Mouse (Mus musculus): ENCODE measurements around the gene Cyp2t4. TPM values are rescaled to one million over a fixed set of nuclear protein-coding genes. Genes with fewer than 3 reads are reported as not detected.

Cyp2t4 gene
- polyA plus RNA-seq, 1 experiment from 2014 or later, result 0.33 TPM

- Histone ChIP-seq H3K4me2 (ENCODE audit: low read length) (peak overlapping the region; percentile 84), H3K27ac (ENCODE audit: low read length) (no peak overlapping the region; the same call in 1 of the 2 replicates), H3K36me3 (ENCODE audit: control insufficient read depth, insufficient read depth) (peaks cover 5% of the 10 kb centered on the region), H3K27me3 (replicated peaks; ENCODE audit: control insufficient read depth, insufficient read depth, low read length) (no peaks in the 10 kb centered on the region), H3K4me3 (replicated peaks; ENCODE audit: low read length) (peak overlapping the region; percentile 63), H3K9me3 (ENCODE audit: control insufficient read depth, low read length) (no peaks in the 10 kb centered on the region), H3K9ac (replicated peaks; ENCODE audit: low read depth, low read length) (peak overlapping the region; percentile 91), H3K4me1 (replicated peaks; ENCODE audit: control insufficient read depth, insufficient read depth, low read length) (peaks cover 63% of the 10 kb centered on the region)
- ATAC-seq, result no peak
- WGBS, result 63% methylated on average over 23 of the region's 23 CpGs
Observed at GRCm38 (mm10) chr7:27165007-27165655, 11.6 kb downstream of the Cyp2t4 start.

- under 1% methylated on average over 8 of the region's 8 CpGs for WGBS
- Histone ChIP-seq H3K27me3 (replicated peaks; ENCODE audit: control insufficient read depth, insufficient read depth, low read length) (no peaks in the 10 kb centered on the region), H3K9me3 (ENCODE audit: control insufficient read depth, low read length) (no peaks in the 10 kb centered on the region), H3K4me3 (replicated peaks; ENCODE audit: low read length) (peak overlapping the region; percentile 63), H3K27ac (ENCODE audit: low read length) (peak overlapping the region; percentile 98), H3K4me1 (replicated peaks; ENCODE audit: control insufficient read depth, insufficient read depth, low read length) (peaks cover 57% of the 10 kb centered on the region), H3K4me2 (ENCODE audit: low read length) (peak overlapping the region; percentile 84), H3K36me3 (ENCODE audit: control insufficient read depth, insufficient read depth) (peaks cover 5% of the 10 kb centered on the region), H3K9ac (replicated peaks; ENCODE audit: low read depth, low read length) (peak overlapping the region; percentile 91)
- peak; percentile 1 for ATAC-seq
Observed at GRCm38 (mm10) chr7:27165696-27166095, 12.2 kb downstream of the Cyp2t4 start.

- H3K36me3 ChIP-seq (ENCODE audit: control insufficient read depth, insufficient read depth), result peaks cover 7% of the 10 kb centered on the region
- no peaks in the 10 kb centered on the region for H3K27me3 ChIP-seq (replicated peaks; ENCODE audit: control insufficient read depth, insufficient read depth, low read length)
- peak overlapping the region; percentile 91 for H3K9ac ChIP-seq (replicated peaks; ENCODE audit: low read depth, low read length)
- H3K4me2 ChIP-seq (ENCODE audit: low read length), result peak overlapping the region; percentile 84
- peak; percentile 60 for ATAC-seq
- H3K9me3 ChIP-seq (ENCODE audit: control insufficient read depth, low read length), result no peaks in the 10 kb centered on the region
- peak overlapping the region; percentile 98 for H3K27ac ChIP-seq (ENCODE audit: low read length)
- peaks cover 52% of the 10 kb centered on the region for H3K4me1 ChIP-seq (replicated peaks; ENCODE audit: control insufficient read depth, insufficient read depth, low read length)
- WGBS, result under 1% methylated on average over 40 of the region's 43 CpGs
- H3K4me3 ChIP-seq (replicated peaks; ENCODE audit: low read length), result peak overlapping the region; percentile 63
Observed at GRCm38 (mm10) chr7:27166229-27166613, 12.7 kb downstream of the Cyp2t4 start.

- Histone ChIP-seq H3K9ac (replicated peaks; ENCODE audit: low read depth, low read length) (peak within 1 kb of the TSS; percentile 91), H3K27me3 (replicated peaks; ENCODE audit: control insufficient read depth, insufficient read depth, low read length) (no peaks in the 10 kb centered on the region), H3K9me3 (ENCODE audit: control insufficient read depth, low read length) (no peaks in the 10 kb centered on the region), H3K4me1 (replicated peaks; ENCODE audit: control insufficient read depth, insufficient read depth, low read length) (peaks cover 46% of the 10 kb centered on the region), H3K4me3 (replicated peaks; ENCODE audit: low read length) (peak within 1 kb of the TSS; percentile 63), H3K36me3 (ENCODE audit: control insufficient read depth, insufficient read depth) (peaks cover 3% of the 10 kb centered on the region; the same call in 1 of the 2 replicates), H3K27ac (ENCODE audit: low read length) (peak within 1 kb of the TSS; percentile 98), H3K4me2 (ENCODE audit: low read length) (peak within 1 kb of the TSS; percentile 84)
- WGBS, result 2% methylated on average over 61 of the region's 61 CpGs
- ATAC-seq, result peak; percentile 82
Observed at GRCm38 (mm10) chr7:27166614-27167474, 13.3 kb downstream of the Cyp2t4 start, which contains the start of gene Egln2. Egln2 (minus strand) TSS chr7:27166802.

GRCm38 (mm10) chr7:27167475-27168094 is 14.1 kb downstream of the Cyp2t4 start:
- Histone ChIP-seq H3K4me1 (replicated peaks; ENCODE audit: control insufficient read depth, insufficient read depth, low read length) (peaks cover 39% of the 10 kb centered on the region), H3K27ac (ENCODE audit: low read length) (peak overlapping the region; percentile 98), H3K9ac (replicated peaks; ENCODE audit: low read depth, low read length) (peak overlapping the region; percentile 91), H3K4me2 (ENCODE audit: low read length) (peak overlapping the region; percentile 84), H3K36me3 (ENCODE audit: control insufficient read depth, insufficient read depth) (peaks cover 3% of the 10 kb centered on the region; the same call in 1 of the 2 replicates), H3K27me3 (replicated peaks; ENCODE audit: control insufficient read depth, insufficient read depth, low read length) (no peaks in the 10 kb centered on the region), H3K4me3 (replicated peaks; ENCODE audit: low read length) (peak overlapping the region; percentile 63), H3K9me3 (ENCODE audit: control insufficient read depth, low read length) (no peaks in the 10 kb centered on the region)
- no peak for ATAC-seq
- WGBS, result 74% methylated on average over 11 of the region's 11 CpGs

GRCm38 (mm10) chr7:27168371-27168770 is 14.9 kb downstream of the Cyp2t4 start:
- Histone ChIP-seq H3K36me3 (ENCODE audit: control insufficient read depth, insufficient read depth) (peaks cover 3% of the 10 kb centered on the region; the same call in 1 of the 2 replicates), H3K4me2 (ENCODE audit: low read length) (no peak overlapping the region), H3K4me3 (replicated peaks; ENCODE audit: low read length) (no peak overlapping the region), H3K9me3 (ENCODE audit: control insufficient read depth, low read length) (no peaks in the 10 kb centered on the region), H3K4me1 (replicated peaks; ENCODE audit: control insufficient read depth, insufficient read depth, low read length) (peaks cover 31% of the 10 kb centered on the region), H3K27me3 (replicated peaks; ENCODE audit: control insufficient read depth, insufficient read depth, low read length) (no peaks in the 10 kb centered on the region), H3K9ac (replicated peaks; ENCODE audit: low read depth, low read length) (no peak overlapping the region), H3K27ac (ENCODE audit: low read length) (no peak overlapping the region)
- ATAC-seq, result no peak
- 95% methylated on average over 5 of the region's 5 CpGs for WGBS

- ATAC-seq, result no peak
- WGBS, result 95% methylated on average over 3 of the region's 3 CpGs
- peaks cover 7% of the 10 kb centered on the region for H3K4me1 ChIP-seq (replicated peaks; ENCODE audit: control insufficient read depth, insufficient read depth, low read length)
- H3K9ac ChIP-seq (replicated peaks; ENCODE audit: low read depth, low read length), result no peak overlapping the region
- H3K27ac ChIP-seq (ENCODE audit: low read length), result no peak overlapping the region
- H3K27me3 ChIP-seq (replicated peaks; ENCODE audit: control insufficient read depth, insufficient read depth, low read length), result no peaks in the 10 kb centered on the region
- peaks cover 5% of the 10 kb centered on the region; the same call in 1 of the 2 replicates for H3K36me3 ChIP-seq (ENCODE audit: control insufficient read depth, insufficient read depth)
- no peak overlapping the region for H3K4me3 ChIP-seq (replicated peaks; ENCODE audit: low read length)
- no peaks in the 10 kb centered on the region for H3K9me3 ChIP-seq (ENCODE audit: control insufficient read depth, low read length)
- no peak overlapping the region for H3K4me2 ChIP-seq (ENCODE audit: low read length)
Observed at GRCm38 (mm10) chr7:27170981-27171380, 17.5 kb downstream of the Cyp2t4 start.

- ATAC-seq, result no peak
- H3K27ac ChIP-seq (ENCODE audit: low read length), result no peak overlapping the region
- H3K36me3 ChIP-seq (ENCODE audit: control insufficient read depth, insufficient read depth), result peaks cover 5% of the 10 kb centered on the region; the same call in 1 of the 2 replicates
- no peaks in the 10 kb centered on the region for H3K9me3 ChIP-seq (ENCODE audit: control insufficient read depth, low read length)
- H3K9ac ChIP-seq (replicated peaks; ENCODE audit: low read depth, low read length), result no peak overlapping the region
- H3K27me3 ChIP-seq (replicated peaks; ENCODE audit: control insufficient read depth, insufficient read depth, low read length), result no peaks in the 10 kb centered on the region
- H3K4me3 ChIP-seq (replicated peaks; ENCODE audit: low read length), result no peak overlapping the region
- 91% methylated on average over 15 of the region's 15 CpGs for WGBS
- peaks cover 5% of the 10 kb centered on the region for H3K4me1 ChIP-seq (replicated peaks; ENCODE audit: control insufficient read depth, insufficient read depth, low read length)
- H3K4me2 ChIP-seq (ENCODE audit: low read length), result no peak overlapping the region
Observed at GRCm38 (mm10) chr7:27174496-27174895, 21.0 kb downstream of the Cyp2t4 start.

GRCm38 (mm10) chr7:27174896-27175295 is 21.4 kb downstream of the Cyp2t4 start:
- Histone ChIP-seq H3K4me2 (ENCODE audit: low read length) (no peak overlapping the region), H3K9ac (replicated peaks; ENCODE audit: low read depth, low read length) (no peak overlapping the region), H3K27me3 (replicated peaks; ENCODE audit: control insufficient read depth, insufficient read depth, low read length) (no peaks in the 10 kb centered on the region), H3K9me3 (ENCODE audit: control insufficient read depth, low read length) (no peaks in the 10 kb centered on the region), H3K27ac (ENCODE audit: low read length) (no peak overlapping the region), H3K4me3 (replicated peaks; ENCODE audit: low read length) (no peak overlapping the region), H3K36me3 (ENCODE audit: control insufficient read depth, insufficient read depth) (peaks cover 5% of the 10 kb centered on the region; the same call in 1 of the 2 replicates), H3K4me1 (replicated peaks; ENCODE audit: control insufficient read depth, insufficient read depth, low read length) (peaks cover 7% of the 10 kb centered on the region)
- 92% methylated on average over 7 of the region's 7 CpGs for WGBS
- no peak for ATAC-seq

All from forebrain, embryonic 16.5 days (tissue).